Mouse (Mus musculus) spleen, embryonic (tissue): Measurements from ENCODE around the gene Tpcn2.

Source experiments
- CTCF ChIA-PET: fragments of 350-600 bp; sonication (Branson Sonifier 250); formaldehyde crosslinking; loops from one replicate; lab custom pipeline; 2022; lab: Charles Lee

The Tpcn2 gene

DNA sequence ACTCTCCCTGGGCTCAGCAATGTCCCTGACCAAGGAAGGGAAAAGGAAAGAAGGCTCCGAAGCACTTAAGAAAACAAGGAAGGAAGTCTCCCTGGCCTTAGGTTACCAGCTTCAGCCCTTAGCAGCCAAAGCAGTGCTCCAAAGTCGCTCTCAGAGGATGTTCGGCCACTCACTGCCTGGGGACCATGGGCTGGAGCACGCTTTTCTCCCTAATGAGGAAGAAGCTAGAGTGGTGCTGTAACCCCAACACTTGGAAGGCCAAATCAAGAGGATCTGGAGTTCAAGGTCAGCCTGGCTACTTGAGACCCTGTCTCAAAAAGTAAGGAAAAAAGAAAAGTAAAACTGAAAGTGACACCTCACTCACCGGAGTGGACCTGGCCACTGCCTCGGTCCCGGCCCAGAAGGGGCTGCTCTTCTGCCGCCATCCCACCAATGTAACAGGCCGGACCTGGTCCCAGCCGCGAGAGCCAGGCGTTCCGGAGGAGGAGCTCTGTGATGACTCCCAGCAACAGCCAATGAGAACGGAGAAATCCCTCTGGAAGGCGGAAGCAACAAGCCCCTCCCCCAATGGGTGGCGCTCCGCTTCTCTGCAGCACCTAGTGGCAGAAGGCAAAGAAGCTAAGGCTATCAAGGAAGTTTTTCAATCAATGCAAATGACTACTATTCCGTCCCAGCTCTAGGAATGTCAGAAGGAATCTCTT is at the start of gene Tpcn2:
Gene Tpcn2 (minus strand): TSS at position 525 of the 701 bp plus-strand sequence.
- CTCF ChIA-PET = no interaction called here

DNA sequence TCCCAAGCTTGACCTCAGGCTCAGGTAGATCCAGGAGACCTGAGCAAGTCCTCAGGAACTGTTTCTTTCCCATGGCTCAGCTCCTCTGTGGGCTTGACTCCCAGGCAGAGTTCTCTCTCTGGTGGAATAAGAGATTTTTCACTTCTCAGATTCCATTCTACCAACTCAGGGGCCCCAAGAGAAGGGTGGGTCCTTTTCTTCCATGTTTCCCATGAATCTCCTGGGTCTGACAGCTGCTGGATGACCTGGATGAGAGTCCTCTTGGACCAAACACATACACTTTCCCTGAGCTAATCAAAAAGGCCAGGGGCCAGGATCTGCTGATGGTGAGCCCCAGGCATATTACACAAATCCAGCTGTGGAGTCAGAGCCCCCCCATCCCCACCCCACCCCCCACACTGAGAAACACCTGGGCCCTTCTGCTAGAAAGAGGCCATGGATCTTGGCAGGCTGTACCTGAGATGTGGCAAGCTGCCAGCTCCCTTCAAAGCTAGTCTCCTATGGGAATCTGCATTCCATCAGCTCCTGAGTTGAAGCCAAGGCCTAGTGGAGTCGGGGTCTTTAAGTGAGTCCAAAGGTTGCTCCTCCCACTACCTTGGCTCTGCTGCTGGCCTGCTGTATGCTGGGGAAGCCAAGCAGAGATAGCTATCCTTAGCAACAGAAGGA is 48.7 kb upstream of the Tpcn2 start:
- CTCF ChIA-PET = no interaction called here

DNA sequence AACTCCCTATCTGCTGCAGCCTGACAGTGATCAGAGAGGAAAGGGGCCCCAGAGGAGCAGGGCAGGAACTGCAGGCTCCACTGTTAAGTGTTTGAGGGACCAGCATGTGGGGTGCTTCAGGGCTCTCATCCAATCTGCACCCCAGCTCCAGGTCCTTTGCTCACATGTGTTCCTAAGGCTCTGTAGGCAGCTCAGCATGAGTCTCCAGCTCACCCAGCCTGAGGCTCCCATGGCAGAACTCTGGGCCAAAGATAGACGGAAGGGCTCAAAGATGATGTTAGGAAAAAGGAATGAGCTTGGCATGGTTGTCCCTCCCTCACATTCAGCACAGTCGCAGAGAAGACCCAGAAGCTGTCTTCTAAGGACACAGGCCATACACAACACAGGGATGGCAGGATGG is 46.8 kb upstream of the Tpcn2 start:
- CTCF ChIA-PET = no interaction called here

DNA sequence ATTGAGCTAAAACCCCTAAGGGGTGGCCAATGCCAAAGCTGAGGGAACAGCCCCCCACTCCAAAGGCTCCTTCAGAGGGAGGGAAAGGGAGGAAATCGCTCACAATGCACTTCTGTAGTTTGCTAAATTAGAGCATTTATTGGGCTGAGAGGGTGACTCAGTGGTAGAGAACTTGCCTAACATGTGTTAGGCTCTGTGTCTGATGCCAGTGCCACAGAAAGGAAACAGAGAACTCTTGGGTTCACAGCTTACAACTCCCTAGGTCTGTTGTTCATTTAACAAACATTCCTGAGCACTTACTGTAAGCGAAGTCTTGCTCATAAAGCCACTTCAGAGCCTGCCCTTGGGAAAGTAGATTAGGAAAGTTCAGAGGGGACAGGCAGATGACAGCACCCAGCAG is 46.2 kb upstream of the Tpcn2 start:
- CTCF ChIA-PET = no interaction called here

DNA sequence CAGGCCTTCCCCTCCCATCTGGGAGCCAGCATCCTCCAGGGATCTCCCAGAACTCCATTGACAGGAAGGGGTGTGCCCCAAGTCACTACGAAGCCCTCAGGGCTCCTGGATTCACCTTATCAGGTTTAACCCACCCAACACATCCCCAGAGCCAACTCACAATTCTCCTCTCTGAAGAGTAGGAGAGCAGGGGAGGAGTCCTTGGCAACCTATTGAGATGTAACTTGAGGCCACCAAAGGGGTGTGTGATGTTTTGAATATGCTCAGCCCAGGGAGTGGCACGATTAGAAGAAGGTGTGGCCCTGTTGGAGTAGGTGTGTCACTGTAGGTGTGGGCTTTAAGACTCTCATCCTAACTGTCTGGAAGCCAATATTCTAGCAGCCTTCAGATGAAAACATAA is 41.9 kb upstream of the Tpcn2 start:
- CTCF ChIA-PET = no interaction called here

DNA sequence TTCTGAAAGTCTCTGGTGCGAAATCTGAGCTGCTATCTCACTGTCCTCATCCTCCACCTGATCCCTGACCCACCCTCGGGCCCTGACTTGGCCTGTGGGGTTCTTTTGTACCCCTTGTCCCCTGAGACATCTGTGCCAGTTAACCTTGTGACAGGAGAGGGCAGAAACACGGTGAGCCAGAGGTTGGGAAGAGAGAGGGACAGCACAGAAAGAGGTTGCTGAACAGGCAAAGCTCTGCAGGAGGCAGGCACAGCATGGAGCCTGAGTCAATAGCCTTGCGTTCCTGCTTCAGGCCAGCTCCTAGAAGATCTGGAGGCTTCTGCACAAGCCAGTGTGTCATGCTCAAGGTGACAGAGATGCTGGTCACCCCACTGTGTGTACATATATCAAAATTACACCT is 39.8 kb upstream of the Tpcn2 start:
- CTCF ChIA-PET = no interaction called here

DNA sequence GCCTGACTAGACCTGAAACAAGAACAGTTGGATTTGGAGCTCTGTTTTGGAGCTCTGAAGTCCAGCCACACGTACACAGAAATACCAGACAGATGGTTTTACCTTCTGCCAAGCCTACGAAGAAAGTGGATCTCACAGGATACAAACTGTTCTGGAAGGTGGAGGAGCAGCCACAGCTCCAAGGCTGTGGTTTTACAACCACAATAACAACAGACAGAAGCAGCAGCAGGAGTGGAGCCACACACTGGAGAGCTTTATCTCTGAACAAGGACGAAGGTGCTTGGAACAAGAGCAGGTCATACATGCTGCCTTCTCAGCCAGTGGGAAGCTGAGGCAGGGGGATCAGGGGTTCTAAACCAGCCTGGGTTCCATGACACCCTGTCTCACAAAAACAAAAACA is 35.7 kb upstream of the Tpcn2 start:
- CTCF ChIA-PET = no interaction called here

DNA sequence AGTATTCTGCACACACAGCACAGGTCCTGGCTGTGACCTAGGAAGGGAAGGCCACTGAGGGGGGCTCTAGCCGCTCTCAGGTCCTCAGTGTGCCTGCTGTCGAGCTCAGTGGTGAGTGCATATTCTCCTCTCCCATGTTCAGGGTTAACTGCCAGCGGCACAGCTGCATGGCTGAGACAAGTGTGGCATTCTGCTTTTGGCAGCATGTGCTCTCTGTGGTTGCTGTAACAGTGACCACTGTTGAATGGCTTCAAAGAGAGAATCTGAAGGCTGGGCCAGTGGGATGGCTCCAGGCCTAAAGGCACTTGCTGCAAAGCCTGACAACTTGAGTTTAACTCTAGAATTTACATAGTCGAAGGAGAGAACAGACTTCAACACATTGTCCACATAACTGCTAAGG is 33.7 kb upstream of the Tpcn2 start:
- CTCF ChIA-PET = no interaction called here

DNA sequence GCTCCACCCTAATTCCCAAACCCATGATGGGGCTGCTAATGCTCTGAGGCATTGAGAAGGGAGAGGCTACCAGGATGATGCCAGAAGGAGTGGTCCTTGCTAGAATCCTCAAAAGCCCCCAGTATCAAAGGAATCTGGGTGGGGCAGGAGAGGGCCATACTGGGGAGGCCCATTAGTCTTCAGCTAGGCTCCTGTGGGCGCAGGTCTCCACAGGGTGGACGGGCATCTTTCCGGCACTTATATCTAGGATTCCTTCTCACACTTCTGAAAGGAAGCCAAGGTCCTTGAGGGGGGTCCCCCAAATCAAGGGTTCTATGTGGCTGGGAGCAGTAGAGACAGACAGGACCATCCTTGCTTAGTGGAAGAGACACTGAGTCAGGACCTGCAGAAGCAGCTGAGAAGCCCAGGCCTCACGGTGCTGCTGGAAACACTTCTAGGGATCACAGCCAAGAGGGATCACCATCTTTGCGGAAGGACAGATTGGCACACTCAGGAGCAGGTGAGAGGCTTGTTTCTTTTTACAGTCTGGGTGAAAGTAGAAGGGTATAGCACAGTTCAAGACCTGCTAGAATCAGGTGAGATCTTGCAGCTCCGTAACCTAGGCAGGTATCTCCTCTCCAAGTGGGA is 31.1 kb upstream of the Tpcn2 start, which contains the start of gene Mrgprd:
Gene Mrgprd (plus strand): TSS at position 51 of the 627 bp plus-strand sequence.
- CTCF ChIA-PET = no interaction called here

DNA sequence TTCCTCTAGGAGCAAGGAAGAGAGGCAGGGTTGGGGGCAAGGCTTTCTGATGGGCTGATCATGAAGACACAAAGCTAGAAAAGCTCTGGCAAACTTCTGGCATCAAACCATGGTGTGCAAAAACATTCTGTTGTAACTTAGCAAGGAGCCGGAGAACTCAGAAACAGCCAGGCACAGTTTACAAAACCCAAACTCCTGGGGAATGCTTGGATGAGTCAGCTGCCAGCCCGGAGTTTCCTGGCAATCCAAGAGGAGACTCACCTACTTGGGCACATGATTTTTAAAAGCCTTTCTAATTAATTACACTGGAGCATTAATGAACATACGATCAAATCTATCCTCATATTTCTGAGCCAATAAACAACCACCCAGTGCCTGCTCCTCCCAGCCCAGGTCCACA is 28.3 kb upstream of the Tpcn2 start:
- CTCF ChIA-PET = no interaction called here

DNA sequence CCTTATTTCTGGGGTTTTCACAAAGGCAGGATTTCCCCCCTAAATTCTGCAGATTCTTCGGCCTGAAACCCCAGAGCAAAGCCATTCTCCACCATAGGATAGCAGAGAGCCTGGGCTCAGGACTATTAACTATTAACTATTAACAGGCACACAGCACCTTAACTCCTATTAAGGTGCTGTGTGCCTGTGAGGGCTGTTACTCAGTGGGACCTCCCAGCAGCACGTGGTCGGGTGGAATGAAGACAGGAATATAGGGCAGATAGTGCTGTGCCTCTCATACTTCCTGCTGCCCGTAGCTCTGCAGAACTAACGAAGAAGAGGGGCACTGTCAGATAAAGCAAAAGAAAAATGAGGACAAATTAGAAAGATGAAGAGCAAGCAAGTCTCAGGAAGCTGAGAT is 26.7 kb upstream of the Tpcn2 start:
- CTCF ChIA-PET = no interaction called here

DNA sequence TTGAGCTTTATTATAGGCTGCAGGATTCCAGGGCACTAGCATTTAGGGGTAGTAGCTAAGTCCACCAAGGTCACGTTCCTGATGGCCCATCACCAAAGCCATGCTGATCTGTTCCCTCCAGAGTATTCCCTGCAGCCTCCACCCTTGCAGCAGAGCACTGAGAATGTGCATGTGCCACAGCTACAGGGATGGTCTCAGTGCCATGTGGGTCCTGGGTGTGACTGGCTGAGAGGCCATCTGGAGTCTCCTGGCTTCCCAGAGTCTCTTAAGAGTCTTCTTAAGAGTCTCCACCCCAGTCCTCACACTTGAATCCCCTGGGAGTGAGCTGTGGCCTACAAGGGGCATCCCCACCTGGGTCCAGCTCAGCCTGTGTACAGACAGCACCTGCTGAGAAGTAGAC is 26.1 kb upstream of the Tpcn2 start:
- CTCF ChIA-PET = no interaction called here

DNA sequence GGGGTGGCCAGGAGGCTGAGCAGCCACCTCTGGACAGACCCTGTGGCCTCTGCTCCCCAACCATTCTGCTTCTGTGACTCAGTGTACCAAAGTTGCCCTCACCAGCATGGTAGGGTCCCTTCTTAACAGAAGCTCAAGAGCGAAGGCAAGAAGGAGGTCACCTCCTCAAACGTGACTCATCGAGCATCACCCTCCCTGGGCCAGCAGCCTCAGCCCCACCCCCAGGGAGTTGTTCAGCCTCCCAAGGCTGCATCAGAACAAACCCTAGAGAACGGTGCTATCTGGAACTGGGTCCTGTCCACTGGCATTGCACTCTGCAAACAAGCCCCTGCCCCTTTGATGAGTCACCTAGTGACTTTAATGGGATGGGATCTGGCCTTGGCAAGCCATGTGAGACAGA is 25.1 kb upstream of the Tpcn2 start:
- CTCF ChIA-PET = no interaction called here

DNA sequence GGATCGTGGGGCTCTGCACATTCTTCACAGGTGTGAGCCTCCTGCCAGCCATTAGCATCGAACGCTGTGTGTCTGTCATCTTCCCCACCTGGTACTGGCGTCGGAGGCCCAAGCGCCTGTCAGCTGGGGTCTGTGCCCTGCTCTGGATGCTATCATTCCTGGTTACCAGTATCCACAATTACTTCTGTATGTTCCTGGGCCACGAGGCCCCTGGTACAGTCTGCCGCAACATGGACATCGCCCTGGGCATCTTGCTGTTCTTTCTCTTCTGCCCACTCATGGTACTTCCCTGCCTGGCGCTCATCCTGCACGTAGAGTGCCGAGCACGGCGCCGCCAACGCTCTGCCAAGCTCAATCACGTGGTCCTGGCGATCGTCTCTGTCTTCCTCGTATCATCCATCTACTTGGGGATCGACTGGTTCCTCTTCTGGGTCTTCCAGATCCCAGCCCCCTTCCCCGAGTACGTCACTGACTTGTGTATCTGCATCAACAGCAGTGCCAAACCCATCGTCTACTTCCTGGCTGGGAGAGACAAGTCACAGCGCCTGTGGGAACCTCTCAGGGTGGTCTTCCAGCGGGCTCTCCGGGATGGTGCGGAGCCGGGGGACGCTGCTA is 24.4 kb upstream of the Tpcn2 start:
- CTCF ChIA-PET = no interaction called here

DNA sequence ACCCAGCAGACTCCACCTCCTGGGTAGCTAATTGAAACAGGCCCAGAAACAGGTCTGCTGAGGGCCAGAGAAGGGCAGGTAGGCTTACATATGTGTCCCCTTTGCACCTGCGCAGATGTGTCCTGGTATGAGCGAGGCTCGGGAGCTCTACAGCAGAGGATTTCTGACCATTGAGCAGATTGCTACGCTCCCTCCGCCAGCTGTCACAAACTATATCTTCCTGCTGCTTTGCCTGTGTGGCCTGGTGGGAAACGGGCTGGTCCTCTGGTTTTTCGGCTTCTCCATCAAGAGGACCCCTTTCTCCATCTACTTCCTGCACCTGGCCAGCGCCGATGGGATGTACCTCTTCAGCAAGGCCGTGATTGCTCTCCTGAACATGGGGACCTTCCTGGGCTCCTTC is 23.8 kb upstream of the Tpcn2 start:
- CTCF ChIA-PET = no interaction called here

DNA sequence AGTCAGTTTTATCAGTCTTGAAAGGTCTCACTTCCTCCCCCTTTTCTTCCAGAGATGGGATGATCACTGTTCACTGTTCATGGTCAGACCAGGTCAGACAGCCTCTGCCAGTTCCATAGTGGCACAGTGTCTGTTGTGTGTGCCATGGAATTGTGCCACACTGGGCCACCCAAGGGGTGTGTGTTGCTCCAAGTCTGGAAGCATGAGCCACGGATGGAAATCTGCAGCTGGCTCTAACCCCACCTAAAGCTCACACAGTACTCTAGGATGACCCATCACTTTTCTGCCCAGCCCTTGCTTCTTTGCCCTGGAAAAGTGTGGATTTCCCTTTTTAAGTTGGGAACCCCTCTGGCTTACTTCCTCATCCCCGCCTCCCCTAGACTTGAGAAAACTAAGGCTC is 20.3 kb upstream of the Tpcn2 start:
- CTCF ChIA-PET = no interaction called here

DNA sequence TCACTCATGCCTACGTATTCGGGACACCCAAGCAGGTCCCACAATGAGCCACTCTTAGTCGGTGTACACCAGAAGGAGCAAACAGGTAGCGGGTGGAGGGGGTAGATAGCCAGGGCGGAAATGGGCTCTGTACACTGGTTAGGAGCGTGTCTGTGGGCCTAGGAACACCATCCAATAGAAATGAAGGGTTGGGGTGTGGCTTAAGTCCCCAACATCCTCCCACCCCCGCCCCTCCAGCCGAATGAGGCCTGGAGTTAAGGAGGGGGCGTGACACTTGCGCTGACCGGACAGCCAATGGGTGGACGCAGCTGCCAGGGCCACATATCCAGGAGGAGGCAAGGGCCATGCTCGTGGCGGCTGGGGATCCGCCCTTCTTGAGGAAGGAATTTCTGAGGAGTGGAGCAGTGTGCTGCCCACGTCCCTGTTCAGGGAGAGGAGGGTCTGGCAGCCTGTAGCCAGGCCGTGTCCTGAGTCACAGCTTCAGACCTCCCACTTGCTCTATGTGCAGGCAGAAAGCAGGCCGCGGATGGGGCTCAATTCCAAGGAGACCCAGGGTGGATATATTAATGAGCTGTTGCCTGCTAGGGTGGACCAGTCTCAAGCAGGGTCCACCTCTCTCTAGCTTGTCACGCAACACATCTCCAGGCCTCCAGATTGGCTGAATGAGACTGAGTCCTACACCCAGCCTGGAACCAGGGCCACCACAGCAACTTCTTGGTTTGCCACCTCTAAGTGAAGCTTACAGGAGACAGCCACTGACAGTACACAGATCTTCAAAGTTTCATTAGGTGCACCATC is 18.9 kb upstream of the Tpcn2 start:
- CTCF ChIA-PET = interaction anchor here (0.6 kb wide), 1 partner anchor 18 kb away, joined by 11 read pairs; no protein-coding TSS in a partner anchor

DNA sequence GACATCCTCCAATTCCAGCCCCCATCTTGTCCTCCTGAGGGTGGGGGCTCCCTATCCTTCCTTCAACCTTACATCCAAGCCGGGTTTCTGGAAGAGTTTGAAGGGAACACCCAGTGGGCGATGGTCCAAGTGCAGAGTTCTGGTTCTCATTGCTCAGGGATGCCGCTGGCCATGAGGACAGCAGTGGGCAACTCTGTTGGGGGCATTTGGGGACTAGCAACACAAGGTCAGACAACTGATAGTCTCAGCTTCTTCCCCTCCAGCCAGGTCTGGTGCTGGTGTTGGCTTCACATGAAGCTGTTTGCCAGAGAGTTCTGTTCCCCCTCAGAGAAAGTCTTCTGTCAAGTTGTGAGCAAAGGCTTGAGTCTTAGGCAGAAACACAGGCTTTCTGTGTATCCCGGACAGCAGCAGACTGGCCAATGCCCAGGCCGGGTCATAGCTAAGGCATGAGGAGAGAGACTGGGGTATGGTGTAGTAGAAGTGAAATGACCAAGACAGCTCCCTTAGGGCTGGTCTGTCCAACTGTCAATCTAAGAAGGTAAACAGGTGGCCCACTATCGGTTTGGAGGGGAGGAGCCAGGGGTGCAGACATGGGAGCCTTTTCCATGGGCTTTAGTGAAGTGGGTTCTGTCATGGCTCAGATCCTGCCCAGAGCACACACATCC is 17.7 kb upstream of the Tpcn2 start:
- CTCF ChIA-PET = no interaction called here

DNA sequence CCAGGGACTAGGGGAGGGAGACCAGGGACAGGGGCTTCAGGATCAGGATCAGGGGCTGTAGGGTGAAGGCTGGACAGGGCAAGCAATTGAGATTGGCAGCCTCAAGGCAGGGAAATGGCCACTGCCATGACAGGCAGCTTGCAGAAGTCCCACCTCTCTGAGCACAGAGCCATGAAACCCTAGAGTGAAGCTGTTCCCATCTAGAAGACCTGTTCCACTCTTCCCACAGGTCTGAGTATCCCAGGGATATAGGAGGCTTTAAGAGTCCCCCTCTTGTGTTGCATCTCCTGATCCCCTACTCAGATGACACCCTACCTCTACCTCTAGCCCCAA is 17.2 kb upstream of the Tpcn2 start:
- CTCF ChIA-PET = no interaction called here

DNA sequence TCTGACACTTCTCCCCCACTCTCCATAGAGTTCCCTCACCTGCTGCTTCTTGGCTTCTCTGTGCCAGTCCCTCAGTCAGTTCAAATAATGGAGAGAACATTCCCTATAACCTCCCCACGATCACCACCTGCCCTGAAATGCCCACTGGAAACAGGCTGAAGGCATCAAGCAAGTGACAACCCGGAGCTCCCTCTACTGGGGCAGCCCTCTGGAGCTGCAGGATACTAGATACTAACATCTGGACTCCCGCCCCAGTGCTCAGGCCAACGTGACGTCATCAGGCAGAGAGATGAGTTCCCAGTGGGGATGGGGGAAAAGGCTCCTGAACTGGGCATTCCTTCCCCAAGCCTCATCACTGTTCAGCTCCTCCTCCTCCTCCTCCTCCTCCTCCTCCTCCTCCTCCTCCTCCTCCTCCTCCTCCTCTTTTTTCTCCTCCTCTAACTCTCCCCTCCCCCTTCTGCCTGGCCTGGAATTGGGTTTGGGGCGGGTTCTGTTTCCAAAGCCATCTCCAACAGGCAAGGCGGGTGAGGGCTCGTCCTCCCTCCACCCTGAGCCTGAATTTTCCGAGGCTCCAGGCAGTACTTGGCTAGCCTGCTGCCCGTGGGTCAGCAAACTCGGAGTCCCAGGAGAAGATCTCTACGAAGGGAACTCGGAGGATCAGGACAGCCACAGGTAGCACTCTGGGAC is 16.7 kb upstream of the Tpcn2 start, which contains the start of gene Mrgprf:
Gene Mrgprf (plus strand): TSS at position 508 of the 687 bp plus-strand sequence.
- CTCF ChIA-PET = no interaction called here
